Mouse (Mus musculus): ENCODE data around the gene Steap3. TPM values are rescaled to one million over a fixed set of nuclear protein-coding genes. Genes with fewer than 3 reads are reported as not detected.

Steap3 gene
- polyA plus RNA-seq, 1 experiment, result 12.7 TPM

GRCm38 (mm10) chr1:120197189-120197588, 75.3 kb downstream of the Steap3 start:
- no peak overlapping the region for H3K27ac ChIP-seq (replicated peaks; ENCODE audit: low read depth, low read length)
- no peak overlapping the region for H3K4me3 ChIP-seq (ENCODE audit: insufficient read depth, low read depth, low read length)
- peaks cover 2% of the 10 kb centered on the region; the same call in 1 of the 2 replicates for H3K4me1 ChIP-seq (ENCODE audit: control insufficient read depth, insufficient read depth, insufficient read length, low read length)

- Histone ChIP-seq H3K4me1 (ENCODE audit: control insufficient read depth, insufficient read depth, insufficient read length, low read length) (peaks cover 2% of the 10 kb centered on the region; the same call in 1 of the 2 replicates), H3K4me3 (ENCODE audit: insufficient read depth, low read depth, low read length) (no peak overlapping the region), H3K27ac (replicated peaks; ENCODE audit: low read depth, low read length) (no peak overlapping the region)
Measured at GRCm38 (mm10) chr1:120196724-120197123, 75.8 kb downstream of the Steap3 start.

- H3K4me1 ChIP-seq (ENCODE audit: control insufficient read depth, insufficient read depth, insufficient read length, low read length), result peaks cover 2% of the 10 kb centered on the region; the same call in 1 of the 2 replicates
- H3K27ac ChIP-seq (replicated peaks; ENCODE audit: low read depth, low read length), result no peak overlapping the region
- no peak overlapping the region for H3K4me3 ChIP-seq (ENCODE audit: insufficient read depth, low read depth, low read length)
Measured at GRCm38 (mm10) chr1:120195947-120196346, 76.6 kb downstream of the Steap3 start.

- Histone ChIP-seq H3K4me3 (ENCODE audit: insufficient read depth, low read depth, low read length) (no peak overlapping the region), H3K4me1 (ENCODE audit: control insufficient read depth, insufficient read depth, insufficient read length, low read length) (peaks cover 2% of the 10 kb centered on the region; the same call in 1 of the 2 replicates), H3K27ac (replicated peaks; ENCODE audit: low read depth, low read length) (no peak overlapping the region)
Measured at GRCm38 (mm10) chr1:120193586-120193985, 78.9 kb downstream of the Steap3 start.

GRCm38 (mm10) chr1:120192321-120192720, 80.2 kb downstream of the Steap3 start:
- Histone ChIP-seq H3K27ac (replicated peaks; ENCODE audit: low read depth, low read length) (no peak overlapping the region), H3K4me3 (ENCODE audit: insufficient read depth, low read depth, low read length) (no peak overlapping the region), H3K4me1 (ENCODE audit: control insufficient read depth, insufficient read depth, insufficient read length, low read length) (peaks cover 2% of the 10 kb centered on the region; the same call in 1 of the 2 replicates)

- Histone ChIP-seq H3K4me1 (ENCODE audit: control insufficient read depth, insufficient read depth, insufficient read length, low read length) (peaks cover 2% of the 10 kb centered on the region; the same call in 1 of the 2 replicates), H3K4me3 (ENCODE audit: insufficient read depth, low read depth, low read length) (no peak overlapping the region), H3K27ac (replicated peaks; ENCODE audit: low read depth, low read length) (no peak overlapping the region)
Measured at GRCm38 (mm10) chr1:120190946-120191345, 81.6 kb downstream of the Steap3 start.

GRCm38 (mm10) chr1:120190300-120190699, 82.2 kb downstream of the Steap3 start:
- H3K4me1 ChIP-seq (ENCODE audit: control insufficient read depth, insufficient read depth, insufficient read length, low read length), result no peaks in the 10 kb centered on the region
- no peak overlapping the region for H3K4me3 ChIP-seq (ENCODE audit: insufficient read depth, low read depth, low read length)
- no peak overlapping the region for H3K27ac ChIP-seq (replicated peaks; ENCODE audit: low read depth, low read length)

GRCm38 (mm10) chr1:120189206-120189605, 83.3 kb downstream of the Steap3 start:
- no peak overlapping the region for H3K27ac ChIP-seq (replicated peaks; ENCODE audit: low read depth, low read length)
- no peak overlapping the region for H3K4me3 ChIP-seq (ENCODE audit: insufficient read depth, low read depth, low read length)
- no peaks in the 10 kb centered on the region for H3K4me1 ChIP-seq (ENCODE audit: control insufficient read depth, insufficient read depth, insufficient read length, low read length)

- H3K27ac ChIP-seq (replicated peaks; ENCODE audit: low read depth, low read length), result no peak overlapping the region
- H3K4me1 ChIP-seq (ENCODE audit: control insufficient read depth, insufficient read depth, insufficient read length, low read length), result no peaks in the 10 kb centered on the region
- no peak overlapping the region for H3K4me3 ChIP-seq (ENCODE audit: insufficient read depth, low read depth, low read length)
Measured at GRCm38 (mm10) chr1:120187059-120187458, 85.4 kb downstream of the Steap3 start.

GRCm38 (mm10) chr1:120186655-120187054, 85.8 kb downstream of the Steap3 start:
- Histone ChIP-seq H3K4me3 (ENCODE audit: insufficient read depth, low read depth, low read length) (no peak overlapping the region), H3K27ac (replicated peaks; ENCODE audit: low read depth, low read length) (no peak overlapping the region), H3K4me1 (ENCODE audit: control insufficient read depth, insufficient read depth, insufficient read length, low read length) (no peaks in the 10 kb centered on the region)

GRCm38 (mm10) chr1:120186204-120186603, 86.3 kb downstream of the Steap3 start:
- Histone ChIP-seq H3K4me1 (ENCODE audit: control insufficient read depth, insufficient read depth, insufficient read length, low read length) (no peaks in the 10 kb centered on the region), H3K27ac (replicated peaks; ENCODE audit: low read depth, low read length) (no peak overlapping the region)

GRCm38 (mm10) chr1:120177141-120177540, 95.4 kb downstream of the Steap3 start:
- H3K4me1 ChIP-seq (ENCODE audit: control insufficient read depth, insufficient read depth, insufficient read length, low read length), result no peaks in the 10 kb centered on the region
- no peak overlapping the region for H3K4me3 ChIP-seq (ENCODE audit: insufficient read depth, low read depth, low read length)
- H3K27ac ChIP-seq (replicated peaks; ENCODE audit: low read depth, low read length), result no peak overlapping the region

More at GRCm38 (mm10) chr1:120186204-120186603, 86.3 kb downstream of the Steap3 start:
- H3K4me3 ChIP-seq (ENCODE audit: insufficient read depth, low read depth, low read length), result no peak overlapping the region

GRCm38 (mm10) chr1:120176313-120176712, 96.2 kb downstream of the Steap3 start:
- H3K4me3 ChIP-seq (ENCODE audit: insufficient read depth, low read depth, low read length), result no peak overlapping the region
- H3K27ac ChIP-seq (replicated peaks; ENCODE audit: low read depth, low read length), result no peak overlapping the region
- no peaks in the 10 kb centered on the region for H3K4me1 ChIP-seq (ENCODE audit: control insufficient read depth, insufficient read depth, insufficient read length, low read length)

- Histone ChIP-seq H3K4me1 (ENCODE audit: control insufficient read depth, insufficient read depth, insufficient read length, low read length) (no peaks in the 10 kb centered on the region), H3K27ac (replicated peaks; ENCODE audit: low read depth, low read length) (no peak overlapping the region), H3K4me3 (ENCODE audit: insufficient read depth, low read depth, low read length) (no peak overlapping the region)
Measured at GRCm38 (mm10) chr1:120174991-120175390, 97.5 kb downstream of the Steap3 start.

GRCm38 (mm10) chr1:120171819-120172521, 100.5 kb downstream of the Steap3 start:
- H3K4me3 ChIP-seq (ENCODE audit: insufficient read depth, low read depth, low read length), result no peak overlapping the region
- no peaks in the 10 kb centered on the region for H3K4me1 ChIP-seq (ENCODE audit: control insufficient read depth, insufficient read depth, insufficient read length, low read length)
- H3K27ac ChIP-seq (replicated peaks; ENCODE audit: low read depth, low read length), result no peak overlapping the region

- H3K4me1 ChIP-seq (ENCODE audit: control insufficient read depth, insufficient read depth, insufficient read length, low read length), result no peaks in the 10 kb centered on the region
- H3K27ac ChIP-seq (replicated peaks; ENCODE audit: low read depth, low read length), result no peak overlapping the region
- no peak overlapping the region for H3K4me3 ChIP-seq (ENCODE audit: insufficient read depth, low read depth, low read length)
Measured at GRCm38 (mm10) chr1:120170307-120170706, 102.2 kb downstream of the Steap3 start.
